9 mouse cellular contexts compared by ENCODE assay signal in genomic region chr17:44738121-44738637, GRCm38 (mm10). TPM values are rescaled to one million over a fixed set of nuclear protein-coding genes. Genes with fewer than 3 reads are reported as not detected.
A peak's percentile ranks its signal among the peaks of the same experiment; 100 is the strongest.
DNase-seq lines count a peak whose midpoint lies in the region; ATAC-seq and TF ChIP-seq lines count a peak whose summit lies in the region.
"Had no signal": no experiment of that assay in that cellular context is flagged by ENCODE, and none has a peak within 500 bp of the region (broad histone marks: within the 10 kb centered on the region; RNA-seq: fewer than 3 reads in every experiment).

No protein-coding gene starts in this region.

- H3K4me2 ChIP-seq in kidney, embryonic 15.5 days = peak overlapping the region; percentile 96
- H3K4me2 ChIP-seq in forebrain, embryonic 13.5 days = peak overlapping the region; percentile 33; the same call in 1 of the 2 replicates
- peak overlapping the region; percentile 35 for H3K4me2 ChIP-seq in liver, embryonic 15.5 days
- peak overlapping the region; percentile 38 for H3K4me2 ChIP-seq in stomach, postnatal 0 days (replicated peaks; ENCODE audit: low read depth)

- no peaks in the 10 kb centered on the region for H3K9me3 ChIP-seq in kidney, embryonic 15.5 days (replicated peaks)
- no peaks in the 10 kb centered on the region for H3K9me3 ChIP-seq in ES-E14 (ENCODE audit: control insufficient read depth, insufficient read depth, low read depth, low read length)
- H3K9me3 ChIP-seq in forebrain, embryonic 13.5 days (replicated peaks) = no peaks in the 10 kb centered on the region
- H3K9me3 ChIP-seq in liver, embryonic 15.5 days (replicated peaks) = no peaks in the 10 kb centered on the region
- no peaks in the 10 kb centered on the region for H3K9me3 ChIP-seq in stomach, postnatal 0 days (ENCODE audit: control insufficient read depth, low read length)

- peaks cover 46% of the 10 kb centered on the region for H3K4me1 ChIP-seq in kidney, embryonic 15.5 days
- H3K4me1 ChIP-seq in ES-E14 (ENCODE audit: control insufficient read depth in 2 of 2, insufficient read depth in 2 of 2, low read length in 2 of 2, poor library complexity in 1 of 2) = no peaks in the 10 kb centered on the region
- peaks cover 42% of the 10 kb centered on the region for H3K4me1 ChIP-seq in forebrain, embryonic 13.5 days
- peaks cover 25% of the 10 kb centered on the region for H3K4me1 ChIP-seq in liver, embryonic 15.5 days (replicated peaks)
- no peaks in the 10 kb centered on the region; the same call in 1 of the 2 replicates for H3K4me1 ChIP-seq in stomach, postnatal 0 days (replicated peaks; ENCODE audit: control insufficient read depth, insufficient read depth)

- no peak for TF ChIP-seq EP300 in stomach, postnatal 0 days (optimal IDR thresholded peaks at IDR 0.05)

- ATAC-seq in kidney, embryonic 15.5 days (replicated peaks; ENCODE audit: low FRiP score) = no peak
- ATAC-seq in forebrain, embryonic 13.5 days = no peak
- no peak for ATAC-seq in liver, embryonic 15.5 days (ENCODE audit: insufficient read depth)
- no peak for ATAC-seq in stomach, postnatal 0 days (ENCODE audit: low FRiP score, low TSS enrichment)
- ATAC-seq in activated CD4-positive, CD25-positive, alpha-beta regulatory T cell, adult 4 months = no peak

- H3K36me3 ChIP-seq in kidney, embryonic 15.5 days = no peaks in the 10 kb centered on the region
- H3K36me3 ChIP-seq in ES-E14 (ENCODE audit: control insufficient read depth, insufficient read depth, low read length, poor library complexity, severe bottlenecking) = no peaks in the 10 kb centered on the region
- H3K36me3 ChIP-seq in forebrain, embryonic 13.5 days (ENCODE audit: poor library complexity, severe bottlenecking) = no peaks in the 10 kb centered on the region
- H3K36me3 ChIP-seq in liver, embryonic 15.5 days (replicated peaks) = no peaks in the 10 kb centered on the region
- no peaks in the 10 kb centered on the region for H3K36me3 ChIP-seq in stomach, postnatal 0 days (ENCODE audit: control insufficient read depth, insufficient read depth, low read length)

- no peak overlapping the region for H3K9ac ChIP-seq in kidney, embryonic 15.5 days
- H3K9ac ChIP-seq in ES-E14 (ENCODE audit: insufficient read depth, low read depth, low read length, poor library complexity, severe bottlenecking) = no peak overlapping the region
- no peak overlapping the region for H3K9ac ChIP-seq in forebrain, embryonic 13.5 days
- no peak overlapping the region for H3K9ac ChIP-seq in liver, embryonic 15.5 days
- no peak overlapping the region for H3K9ac ChIP-seq in stomach, postnatal 0 days (ENCODE audit: low read length)

- H3K27ac ChIP-seq in kidney, embryonic 15.5 days = no peak overlapping the region
- no peak overlapping the region for H3K27ac ChIP-seq in ES-E14 (ENCODE audit: insufficient read depth, low read depth, low read length, poor library complexity, severe bottlenecking)
- no peak overlapping the region for H3K27ac ChIP-seq in forebrain, embryonic 13.5 days
- no peak overlapping the region for H3K27ac ChIP-seq in liver, embryonic 15.5 days (replicated peaks)
- H3K27ac ChIP-seq in stomach, postnatal 0 days (replicated peaks) = no peak overlapping the region
- H3K27ac ChIP-seq: macrophage had no signal

- WGBS in kidney, embryonic 15.5 days = 4% methylated on average over 21 of the region's 22 CpGs
- 0% methylated on average over 16 of the region's 22 CpGs for WGBS in forebrain, embryonic 13.5 days
- WGBS in liver, embryonic 15.5 days (ENCODE audit: insufficient replicate concordance) = 1% methylated on average over 21 of the region's 22 CpGs
- 8% methylated on average over 16 of the region's 22 CpGs for WGBS in stomach, postnatal 0 days

- in situ Hi-C loops in ES-E14 (cut with MboI; ENCODE audit: low sequenced_read_pairs in 2 of 2, unreplicated experiment in 2 of 2) = loop anchor here in 1 of 2 experiments (25.0 kb wide), 1 partner anchor 476 kb away; no protein-coding TSS in a partner anchor

- H3K4me3 ChIP-seq in kidney, embryonic 15.5 days (replicated peaks) = peak overlapping the region; percentile 74
- peak overlapping the region; percentile 21 to 35; a peak in 3 of 4 replicates for H3K4me3 ChIP-seq in ES-E14 (ENCODE audit: insufficient read depth in 1 of 2, low read depth in 1 of 2, low read length in 2 of 2, poor library complexity in 1 of 2, severe bottlenecking in 1 of 2)
- H3K4me3 ChIP-seq in forebrain, embryonic 13.5 days = peak overlapping the region; percentile 19; the same call in 1 of the 2 replicates
- H3K4me3 ChIP-seq in liver, embryonic 15.5 days (replicated peaks) = peak overlapping the region; percentile 25
- H3K4me3 ChIP-seq in stomach, postnatal 0 days (ENCODE audit: low read depth, low read length) = peak overlapping the region; percentile 21

- no peak for DNase-seq in kidney, adult 11 months
- no peak for DNase-seq in ES-E14 (ENCODE audit: low read depth, low spot score)
- DNase-seq in stomach, postnatal 0 days (ENCODE audit: low spot score) = peak; percentile 20
- no peak for DNase-seq in thymus, postnatal 10 days (ENCODE audit: low spot score in 2 of 2)

- peak; percentile 50 for TF ChIP-seq CTCF in stomach, postnatal 0 days (IDR thresholded peaks at IDR 0.05; ENCODE audit: low read depth)

- peaks cover 76% of the 10 kb centered on the region for H3K27me3 ChIP-seq in kidney, embryonic 15.5 days
- peaks cover 77% of the 10 kb centered on the region for H3K27me3 ChIP-seq in forebrain, embryonic 13.5 days
- H3K27me3 ChIP-seq in liver, embryonic 15.5 days = peaks cover 74% of the 10 kb centered on the region
- H3K27me3 ChIP-seq in stomach, postnatal 0 days (ENCODE audit: control insufficient read depth, insufficient read depth, low read length) = peaks cover 3% of the 10 kb centered on the region; the same call in 1 of the 2 replicates

TF ChIP-seq in ES-E14, 5 proteins besides CTCF, POLR2A, EP300 and RAD21:
- no peak for TF ChIP-seq CHD2 (IDR thresholded peaks at IDR 0.05; ENCODE audit: low read depth, low read length)
- TF ChIP-seq ZC3H11A (IDR thresholded peaks at IDR 0.05; ENCODE audit: borderline replicate concordance, low read depth, low read length) = no peak
- TF ChIP-seq HCFC1 (IDR thresholded peaks at IDR 0.05; ENCODE audit: borderline replicate concordance, insufficient read depth, low read length) = no peak
- TF ChIP-seq ZNF384 (IDR thresholded peaks at IDR 0.05; ENCODE audit: low read depth, low read length) = no peak
- no peak for TF ChIP-seq MAFK (IDR thresholded peaks at IDR 0.05; ENCODE audit: insufficient read depth, low read depth, low read length)

RNA-seq across cellular contexts. Expression of gene Supt3, which starts 38.8 kb away (rescaled TPM):
- 22.4 and 23.0 TPM in 2 replicates for polyA plus RNA-seq in kidney, embryonic 15.5 days (2015; fragmentation: Nextera tagmentation; extraction: Ambion mirVana)
- 3.9 and 4.9 TPM in 2 replicates for total RNA-seq in ES-E14 (2012; rRNA removed)
- 20.0 and 21.0 TPM in 2 replicates for polyA plus RNA-seq in forebrain, embryonic 13.5 days (2015; fragmentation: Nextera tagmentation; extraction: Ambion mirVana)
- 6.5 and 6.6 TPM in 2 replicates for polyA plus RNA-seq in liver, embryonic 15.5 days (2015; fragmentation: Nextera tagmentation; extraction: Ambion mirVana)
- polyA plus RNA-seq in stomach, postnatal 0 days (2015; fragmentation: Nextera tagmentation; extraction: Ambion mirVana) = 8.9 and 10.7 TPM in 2 replicates
- polyA plus RNA-seq in activated CD4-positive, CD25-positive, alpha-beta regulatory T cell, adult 4 months (2017; shearing (Covaris generic)) = 10 to 100 TPM; 12.6 to 15.1 TPM

Comparison
In these comparisons a context has a peak if more than half of its experiments do, and no peak if none do; other contexts are left out.
1. H3K4me2 ChIP-seq: peak in every context shown above with its lines; median percentile 96 in kidney, embryonic 15.5 days; 38 in stomach, postnatal 0 days; 35 in liver, embryonic 15.5 days; 33 in forebrain, embryonic 13.5 days.
2. H3K4me3 ChIP-seq: peak in every context shown above with its lines; median percentile 74 in kidney, embryonic 15.5 days; 28 in ES-E14; 25 in liver, embryonic 15.5 days; 21 in stomach, postnatal 0 days; 19 in forebrain, embryonic 13.5 days.